Mouse (Mus musculus) central nervous system, embryonic 11.5 days (tissue): ENCODE measurements around the gene Pak6. TPM values are rescaled to one million over a fixed set of nuclear protein-coding genes. Genes with fewer than 3 reads are reported as not detected.

ENCODE experiments used
- polyA plus RNA-seq: library from polyadenylated mRNA; depleted of rRNA; stranded (reverse); fragments of >200 nt; gene quantifications from 2 replicates; pipeline ENCODE4 v1.2.3, GENCODE M21; 2012; rRNA removed

The Pak6 gene
- polyA plus RNA-seq = 1.4 TPM in 2 replicates

DNA sequence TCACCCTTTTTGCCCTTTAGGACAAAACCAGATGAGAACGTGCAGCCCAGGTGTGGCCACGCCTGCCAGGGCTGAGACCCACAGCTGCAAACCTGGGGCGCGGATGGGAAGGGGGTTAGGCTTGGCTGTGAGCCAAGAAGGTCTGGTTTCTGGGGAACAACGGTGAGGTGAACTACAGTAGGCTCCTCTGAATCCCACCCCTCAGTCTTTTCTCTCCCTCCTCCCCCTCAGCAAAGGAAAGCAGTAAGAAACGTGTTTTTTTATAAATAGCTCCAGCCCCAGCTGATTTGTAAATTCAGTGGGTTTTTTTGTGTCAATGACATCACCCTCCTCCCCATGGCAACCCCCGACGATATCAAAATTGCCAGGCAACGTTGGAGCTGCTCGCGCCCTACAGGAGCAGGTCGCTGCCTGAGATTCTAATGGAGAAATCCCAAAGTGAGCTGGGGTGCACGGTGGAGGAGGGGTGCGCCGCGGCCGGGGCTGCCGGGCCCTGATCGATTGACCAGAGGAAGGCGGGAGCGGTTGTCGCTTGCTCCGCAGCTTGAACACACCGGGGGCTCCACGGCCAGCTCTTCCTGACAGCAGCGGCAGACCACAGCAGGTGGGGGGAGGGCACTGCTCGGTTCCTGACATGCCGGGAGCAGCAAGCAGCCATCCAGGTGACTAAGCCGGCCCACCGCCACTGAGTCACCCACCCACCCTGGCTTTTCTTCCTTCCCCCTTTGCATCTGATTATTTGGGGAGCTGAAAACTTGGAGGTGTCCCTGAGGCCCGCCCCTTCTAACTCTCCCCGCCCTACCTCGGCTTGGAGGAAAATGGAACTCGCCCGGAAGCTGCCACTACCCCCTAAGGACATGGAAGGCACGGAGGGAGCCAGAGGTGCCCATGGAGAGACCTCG is at the start of gene Pak6:
Gene Pak6, plus strand, starts transcription at position 402 of the 902 bp plus-strand sequence.

DNA sequence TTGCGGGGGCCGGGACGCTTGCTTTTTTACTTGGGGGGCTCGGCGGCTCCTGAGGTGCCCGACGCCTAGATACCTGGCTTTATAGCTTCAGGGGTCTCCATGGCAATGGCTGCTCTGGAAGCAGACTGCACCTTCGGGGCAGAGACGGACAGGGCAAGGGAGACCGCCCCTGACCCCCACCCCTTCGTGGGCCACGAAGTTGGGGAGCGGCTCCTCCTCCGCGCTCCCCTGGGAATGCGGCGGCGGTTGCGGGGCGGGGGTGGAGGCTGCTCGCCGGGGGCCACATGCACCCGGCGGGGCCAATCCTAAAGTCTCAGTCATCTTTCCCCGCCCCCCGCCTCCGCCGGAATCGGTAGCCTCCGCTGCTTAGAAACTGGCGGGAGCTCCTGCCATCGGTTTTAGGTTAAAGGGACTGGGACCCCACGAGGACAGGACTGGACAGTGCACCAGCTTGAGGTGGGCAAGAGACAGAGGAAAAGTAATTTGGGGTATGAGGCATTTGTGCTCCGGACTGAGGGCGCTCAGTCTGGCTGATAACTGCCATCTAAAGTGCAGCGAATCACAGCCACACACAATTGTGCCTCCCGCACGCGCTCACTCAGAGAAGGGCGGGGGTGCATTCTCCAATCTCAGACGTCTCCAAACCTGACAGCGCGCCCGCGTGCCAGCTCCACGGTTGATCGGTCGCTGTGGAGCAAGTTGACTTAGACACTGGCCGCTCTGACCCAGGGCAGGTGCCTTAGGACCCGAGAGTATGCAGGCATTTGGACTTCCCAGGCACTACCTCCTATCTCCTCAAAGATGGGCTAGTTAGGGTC is 41.0 kb downstream of the Pak6 start, which contains the start of gene Ankrd63:
Gene Ankrd63, minus strand, starts transcription at position 51 of the 818 bp plus-strand sequence.

DNA sequence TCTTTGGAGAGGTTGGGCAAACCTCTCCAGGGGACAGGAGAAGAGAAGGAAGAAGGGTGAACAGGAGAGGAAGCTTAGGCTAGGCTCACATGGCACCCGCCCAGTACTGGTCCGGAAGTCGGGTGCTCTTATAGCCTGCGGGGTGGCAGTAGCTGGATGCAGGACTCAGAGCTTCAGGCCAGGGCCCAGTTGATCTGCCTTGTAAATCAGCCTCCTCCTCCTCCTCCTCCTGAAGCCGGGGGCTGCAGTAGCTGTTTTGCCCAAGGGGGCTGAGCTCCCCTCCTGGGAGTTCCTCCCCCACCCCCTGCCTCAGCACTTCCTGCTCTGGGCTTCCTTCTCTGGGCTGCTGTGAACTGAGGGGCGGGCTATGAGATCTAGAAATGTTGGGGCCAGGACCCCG is 65.2 kb downstream of the Pak6 start, which contains the start of gene Plcb2:
Gene Plcb2, minus strand, starts transcription at position 102 of the 400 bp plus-strand sequence.

DNA sequence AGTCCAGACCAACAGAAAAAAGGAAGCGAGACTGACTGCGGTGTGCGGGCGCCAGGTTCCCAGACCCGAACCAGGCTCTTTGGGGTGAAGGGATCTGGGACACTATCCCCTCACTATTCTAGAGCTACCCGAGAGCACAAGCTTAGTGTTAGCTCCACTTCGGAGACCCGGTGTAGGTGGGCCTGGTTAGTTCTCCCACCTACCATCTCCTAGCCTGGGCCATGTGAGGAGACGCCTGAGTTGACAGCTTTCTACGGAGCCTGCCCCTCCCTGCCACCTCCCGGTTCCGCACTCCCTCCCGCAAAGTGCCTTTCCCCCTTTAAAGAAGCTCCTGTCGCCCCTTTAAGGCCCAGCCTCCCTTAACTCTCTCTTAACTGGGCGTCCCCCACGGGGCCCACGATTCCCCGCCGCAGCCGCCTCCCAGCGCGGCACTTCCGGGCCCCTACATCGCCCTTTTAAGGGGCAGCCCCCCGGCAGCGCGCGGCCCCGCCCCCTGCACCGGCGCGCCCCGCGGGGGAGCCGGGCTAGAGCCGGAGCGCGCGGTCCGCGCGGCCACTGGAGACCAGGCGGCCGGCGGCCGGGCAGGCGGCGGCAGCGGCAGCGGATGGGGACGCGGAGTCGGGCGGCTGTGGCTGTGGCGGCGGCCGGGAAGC is 82.3 kb downstream of the Pak6 start, which contains the start of gene Inafm2:
Gene Inafm2, plus strand, starts transcription at position 527 of the 653 bp plus-strand sequence.

Other genes with a start within 250 kb of the Pak6 start
- 199 and 288 TPM in 2 replicates for gene Srp14, start 183.6 kb upstream of the Pak6 start, polyA plus RNA-seq
- gene Bmf, start 113.6 kb upstream of the Pak6 start, polyA plus RNA-seq = 10.3 and 20.1 TPM in 2 replicates
- gene Bub1b, start 65.1 kb upstream of the Pak6 start, polyA plus RNA-seq = 83.1 and 95.2 TPM in 2 replicates
- 0.05 TPM in 1 of 2 replicates, not detected in the other for gene Ankrd63, start 40.7 kb downstream of the Pak6 start, polyA plus RNA-seq
- 1.4 and 1.9 TPM in 2 replicates for gene Plcb2, start 65.1 kb downstream of the Pak6 start, polyA plus RNA-seq
- 10.9 and 11.3 TPM in 2 replicates for gene Inafm2, start 82.5 kb downstream of the Pak6 start, polyA plus RNA-seq
- gene Ccdc9b, start 99.4 kb downstream of the Pak6 start, polyA plus RNA-seq = 2.1 TPM in 2 replicates
- gene Phgr1, start 109.5 kb downstream of the Pak6 start, polyA plus RNA-seq = 0.14 TPM in 1 of 2 replicates, not detected in the other
- gene Disp2, start 116.4 kb downstream of the Pak6 start, polyA plus RNA-seq = 10.1 and 11.3 TPM in 2 replicates
- 124 and 196 TPM in 2 replicates for gene Knstrn, start 150.7 kb downstream of the Pak6 start, polyA plus RNA-seq
- 72.0 and 85.7 TPM in 2 replicates for gene Ivd, start 198.7 kb downstream of the Pak6 start, polyA plus RNA-seq
- 12.5 and 17.4 TPM in 2 replicates for gene Bahd1, start 237.1 kb downstream of the Pak6 start, polyA plus RNA-seq